Mouse (Mus musculus) limb, embryonic 12.5 days (tissue): ENCODE results near the gene Ncam1. TPM values are rescaled to one million over a fixed set of nuclear protein-coding genes. Genes with fewer than 3 reads are reported as not detected.

Experiments
- ATAC-seq: fragments of 200-750 bp; cut with Nextera tagmentation; 2 replicates; pipeline ENCODE4 v1.8.0; 2017; ENCODE audit warnings: low read depth, moderate TSS enrichment; ENCODE audit not compliant: insufficient number of reproducible peaks, insufficient read depth, low FRiP score, low TSS enrichment
- H3K27ac ChIP-seq: fragments of 300-500 bp; sonication (generic); 2 replicates; pipeline ENCODE4 v1.5.1; 2016; ENCODE audit warnings: mild to moderate bottlenecking, moderate library complexity
- H3K27me3 ChIP-seq: fragments of 300-500 bp; sonication (generic); 2 replicates; pipeline ENCODE4 v1.6.1; 2016; ENCODE audit warnings: mild to moderate bottlenecking, moderate library complexity
- H3K36me3 ChIP-seq: fragments of 300-500 bp; sonication (generic); 2 replicates; pipeline ENCODE4 v1.6.1; 2016; ENCODE audit warnings: mild to moderate bottlenecking, moderate library complexity
- H3K4me1 ChIP-seq: fragments of 300-500 bp; sonication (generic); replicated peaks from 2 replicates; pipeline ENCODE4 v1.6.1; 2016
- H3K4me2 ChIP-seq: fragments of 300-500 bp; sonication (generic); 2 replicates; pipeline ENCODE4 v1.6.1; 2016; ENCODE audit warnings: mild to moderate bottlenecking, moderate library complexity
- H3K4me3 ChIP-seq: fragments of 300-500 bp; sonication (generic); replicated peaks from 2 replicates; pipeline ENCODE4 v1.5.1; 2016; ENCODE audit warnings: mild to moderate bottlenecking
- H3K9ac ChIP-seq: fragments of 300-500 bp; sonication (generic); replicated peaks from 2 replicates; pipeline ENCODE4 v1.6.1; 2016; ENCODE audit warnings: mild to moderate bottlenecking, moderate library complexity
- H3K9me3 ChIP-seq: fragments of 300-500 bp; sonication (generic); 2 replicates; pipeline ENCODE4 v1.6.1; 2016; ENCODE audit warnings: mild to moderate bottlenecking, moderate library complexity
- WGBS: fragments of 180-500 bp; shearing (Covaris S2); methylation state at CpG from one replicate; pipeline ENCODE4 v1.1.7; 2016; 5-methylcytosine and 5-hydroxymethylcytosine counted together
- polyA plus RNA-seq: library from polyadenylated mRNA; unstranded; fragments of >200 nt; fragmentation: Nextera tagmentation; extraction: Ambion mirVana; gene quantifications from 2 replicates; pipeline ENCODE4 v1.2.1, GENCODE M21; 2016

The Ncam1 gene
- polyA plus RNA-seq, 1 experiment from 2014 or later, result 48.7 TPM

GRCm38 (mm10) chr9:49715121-49715520, 83.6 kb downstream of the Ncam1 start:
- Histone ChIP-seq H3K36me3 (no peaks in the 10 kb centered on the region), H3K27ac (no peak overlapping the region), H3K4me1 (no peaks in the 10 kb centered on the region), H3K9ac (no peak overlapping the region), H3K4me2 (no peak overlapping the region), H3K9me3 (no peaks in the 10 kb centered on the region), H3K27me3 (no peaks in the 10 kb centered on the region), H3K4me3 (no peak overlapping the region)
- no peak for ATAC-seq

DNA sequence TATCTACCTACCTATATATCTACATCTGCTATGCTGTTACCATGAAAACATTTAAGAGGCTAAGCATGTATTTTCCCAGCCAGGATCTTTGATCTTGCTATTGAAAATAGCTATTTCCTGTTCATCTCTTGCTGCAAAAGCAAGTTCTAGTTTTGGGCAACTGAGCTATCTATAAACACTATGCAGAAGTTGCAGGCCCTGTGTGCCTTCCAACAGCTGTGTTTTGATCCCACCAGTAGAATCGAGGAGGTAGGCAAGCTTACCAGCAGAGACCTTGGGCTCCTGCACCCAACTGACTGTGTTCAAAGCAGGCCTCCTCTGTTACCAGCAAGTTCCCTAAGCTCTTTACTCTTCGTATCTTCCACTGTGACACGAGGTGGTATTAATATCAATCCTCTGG, 84.6 kb downstream of the Ncam1 start:
- Histone ChIP-seq H3K27me3 (no peaks in the 10 kb centered on the region), H3K27ac (no peak overlapping the region), H3K4me3 (no peak overlapping the region), H3K9ac (no peak overlapping the region), H3K4me2 (no peak overlapping the region), H3K4me1 (no peaks in the 10 kb centered on the region), H3K9me3 (no peaks in the 10 kb centered on the region), H3K36me3 (no peaks in the 10 kb centered on the region)
- WGBS, result 74% methylated on average over 3 of the region's 3 CpGs
- no peak for ATAC-seq

DNA sequence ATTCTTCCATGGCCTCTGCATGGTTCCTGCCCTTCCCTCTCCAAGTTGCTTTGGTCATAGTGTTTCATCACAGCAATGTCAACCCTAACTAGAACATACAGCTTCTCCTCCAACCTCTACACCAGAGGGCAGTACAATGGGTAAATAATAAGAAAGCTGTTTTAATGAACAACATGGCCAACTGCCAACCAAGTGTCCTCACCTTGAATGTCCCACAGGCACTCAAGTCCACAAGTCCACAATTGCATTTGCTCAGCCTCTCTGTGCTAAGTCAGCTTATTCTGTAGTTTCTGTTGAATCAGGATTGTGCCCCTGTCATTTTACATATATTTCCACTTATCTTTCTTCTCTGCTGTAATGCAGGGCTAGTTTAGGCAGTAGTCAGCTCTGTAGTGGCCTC, 91.1 kb downstream of the Ncam1 start:
- no peak for ATAC-seq
- H3K36me3 ChIP-seq, result peaks cover 5% of the 10 kb centered on the region; the same call in 1 of the 2 replicates

GRCm38 (mm10) chr9:49704196-49704967, 94.3 kb downstream of the Ncam1 start:
- no peak overlapping the region for H3K9ac ChIP-seq
- WGBS, result 88% methylated on average over 9 of the region's 9 CpGs

More for the DNA sequence above, 91.1 kb downstream of the Ncam1 start:
- H3K27me3 ChIP-seq, result no peaks in the 10 kb centered on the region
- H3K9me3 ChIP-seq, result peaks cover 3% of the 10 kb centered on the region; the same call in 1 of the 2 replicates
- H3K4me1 ChIP-seq, result no peaks in the 10 kb centered on the region
- no peak overlapping the region for H3K4me2 ChIP-seq
- no peak overlapping the region for H3K4me3 ChIP-seq
- H3K9ac ChIP-seq, result no peak overlapping the region
- no peak overlapping the region for H3K27ac ChIP-seq

GRCm38 (mm10) chr9:49695371-49695770, 103.4 kb downstream of the Ncam1 start:
- Histone ChIP-seq H3K9me3 (no peaks in the 10 kb centered on the region), H3K4me1 (no peaks in the 10 kb centered on the region), H3K27me3 (no peaks in the 10 kb centered on the region), H3K27ac (no peak overlapping the region), H3K9ac (no peak overlapping the region), H3K36me3 (no peaks in the 10 kb centered on the region), H3K4me3 (no peak overlapping the region), H3K4me2 (no peak overlapping the region)
- 94% methylated on average over 7 of the region's 7 CpGs for WGBS
- ATAC-seq, result no peak

More at GRCm38 (mm10) chr9:49704196-49704967, 94.3 kb downstream of the Ncam1 start:
- Histone ChIP-seq H3K4me2 (no peak overlapping the region), H3K9me3 (peaks cover 3% of the 10 kb centered on the region; the same call in 1 of the 2 replicates), H3K27ac (no peak overlapping the region), H3K4me1 (no peaks in the 10 kb centered on the region), H3K27me3 (no peaks in the 10 kb centered on the region), H3K4me3 (no peak overlapping the region), H3K36me3 (peaks cover 5% of the 10 kb centered on the region; the same call in 1 of the 2 replicates)
- no peak for ATAC-seq

DNA sequence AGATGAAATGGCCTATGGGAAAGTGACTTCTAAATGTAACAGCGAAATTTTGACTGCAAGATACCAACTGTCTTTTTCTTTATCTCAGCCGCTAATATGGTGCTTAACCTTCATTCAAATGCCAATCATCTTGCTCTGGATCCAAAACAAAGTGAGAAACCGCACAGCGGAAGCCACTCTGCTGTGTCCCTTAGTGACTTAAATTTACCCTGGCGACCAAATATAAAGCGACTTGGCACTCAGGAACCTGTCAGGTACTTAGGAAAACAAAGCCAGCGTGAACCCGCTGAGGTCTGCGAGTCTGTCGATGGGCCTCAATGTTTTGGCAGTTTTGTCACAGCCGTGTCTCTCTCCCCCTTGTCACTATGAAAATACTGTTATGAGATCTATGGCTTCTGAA, 105.9 kb downstream of the Ncam1 start:
- no peak overlapping the region for H3K9ac ChIP-seq
- no peak for ATAC-seq
- no peaks in the 10 kb centered on the region for H3K36me3 ChIP-seq
- no peaks in the 10 kb centered on the region for H3K4me1 ChIP-seq
- H3K4me2 ChIP-seq, result no peak overlapping the region
- no peak overlapping the region for H3K4me3 ChIP-seq
- no peak overlapping the region for H3K27ac ChIP-seq
- WGBS, result 87% methylated on average over 11 of the region's 11 CpGs
- no peaks in the 10 kb centered on the region for H3K27me3 ChIP-seq
- no peaks in the 10 kb centered on the region for H3K9me3 ChIP-seq

DNA sequence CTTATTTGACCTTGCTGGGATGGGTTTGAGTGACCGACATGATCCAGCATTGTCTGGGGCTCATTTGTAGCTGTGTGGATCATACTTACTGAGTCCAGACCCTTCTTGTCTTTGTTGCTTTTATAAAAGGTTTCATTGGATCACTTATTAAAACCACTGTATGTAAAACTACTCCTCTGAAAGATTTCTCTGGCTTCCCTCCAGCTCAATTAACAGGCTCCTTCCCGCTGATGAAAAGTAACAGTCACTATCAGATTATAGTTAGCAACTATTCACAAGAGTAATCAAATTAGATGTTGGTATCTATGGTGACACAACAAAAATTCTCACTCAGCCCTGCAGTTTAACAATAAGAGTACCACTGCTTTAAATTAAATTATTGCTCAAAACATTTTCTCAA, 107.4 kb downstream of the Ncam1 start:
- H3K27me3 ChIP-seq, result no peaks in the 10 kb centered on the region
- H3K9ac ChIP-seq, result no peak overlapping the region
- H3K4me3 ChIP-seq, result no peak overlapping the region
- no peaks in the 10 kb centered on the region for H3K9me3 ChIP-seq
- WGBS, result 82% methylated on average over 2 of the region's 2 CpGs
- H3K4me1 ChIP-seq, result no peaks in the 10 kb centered on the region
- H3K4me2 ChIP-seq, result no peak overlapping the region
- no peak overlapping the region for H3K27ac ChIP-seq
- no peaks in the 10 kb centered on the region for H3K36me3 ChIP-seq
- ATAC-seq, result no peak

GRCm38 (mm10) chr9:49683566-49684273, 115.0 kb downstream of the Ncam1 start:
- no peak for ATAC-seq
- H3K27ac ChIP-seq, result no peak overlapping the region
- H3K9ac ChIP-seq, result no peak overlapping the region
- 81% methylated on average over 8 of the region's 8 CpGs for WGBS
- peaks cover 53% of the 10 kb centered on the region for H3K4me1 ChIP-seq
- peaks cover 3% of the 10 kb centered on the region; the same call in 1 of the 2 replicates for H3K27me3 ChIP-seq
- no peaks in the 10 kb centered on the region for H3K36me3 ChIP-seq
- H3K4me2 ChIP-seq, result no peak overlapping the region
- H3K4me3 ChIP-seq, result no peak overlapping the region
- no peaks in the 10 kb centered on the region for H3K9me3 ChIP-seq

DNA sequence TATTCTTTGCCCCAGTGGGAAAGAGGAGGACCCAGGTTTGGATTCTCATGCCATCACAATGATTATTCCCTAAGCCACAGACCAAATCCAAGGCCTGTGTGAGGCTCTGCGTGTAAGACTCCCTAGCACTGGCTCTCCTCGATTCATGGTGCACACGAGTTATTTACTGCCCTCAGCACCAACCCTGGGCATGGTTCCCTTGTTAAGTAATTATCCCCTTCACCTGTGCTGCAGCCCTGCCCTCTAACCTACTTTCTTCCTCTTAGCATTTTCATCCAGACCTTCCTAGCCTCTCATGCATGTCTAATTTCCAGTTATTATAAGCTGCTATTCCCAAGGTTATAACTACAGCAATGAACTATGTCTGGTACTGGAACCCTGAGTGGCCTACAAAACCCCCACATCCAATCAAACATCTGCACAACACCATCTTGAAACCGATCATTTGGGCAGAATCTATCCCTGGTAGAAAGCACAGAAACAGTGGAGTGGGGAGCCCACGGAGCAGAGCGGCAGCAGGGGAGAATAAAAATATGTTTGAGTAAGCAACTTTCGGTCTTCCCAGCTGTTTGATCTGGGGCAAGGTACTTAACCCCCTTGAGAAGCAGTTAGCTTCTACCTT, 116.8 kb downstream of the Ncam1 start:
- Histone ChIP-seq H3K27me3 (peaks cover 3% of the 10 kb centered on the region; the same call in 1 of the 2 replicates), H3K9ac (no peak overlapping the region), H3K4me1 (peaks cover 58% of the 10 kb centered on the region), H3K4me3 (no peak overlapping the region), H3K27ac (peak overlapping the region; percentile 35; the same call in 1 of the 2 replicates), H3K4me2 (no peak overlapping the region), H3K9me3 (no peaks in the 10 kb centered on the region), H3K36me3 (no peaks in the 10 kb centered on the region)
- 49% methylated on average over 7 of the region's 7 CpGs for WGBS
- no peak for ATAC-seq

DNA sequence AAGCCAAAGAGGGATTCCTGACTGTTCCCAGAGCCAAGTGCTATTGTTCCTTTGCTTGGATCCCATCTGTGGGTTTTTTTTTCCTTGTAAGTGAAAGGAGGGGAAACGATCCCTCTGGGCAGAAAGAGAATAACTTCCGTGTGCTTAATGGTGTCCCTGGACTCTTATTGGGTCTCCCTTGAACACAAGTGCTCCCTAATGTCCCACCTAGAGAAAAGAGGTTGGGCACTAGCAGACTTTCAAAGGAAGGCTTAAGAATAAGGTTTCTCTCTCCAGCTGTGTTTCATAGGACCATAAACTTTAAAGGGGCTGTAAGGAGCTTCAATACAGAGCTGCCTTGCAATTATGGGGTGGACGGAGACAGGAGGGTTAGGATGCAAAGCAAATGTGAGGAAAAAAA, 119.5 kb downstream of the Ncam1 start:
- peaks cover 70% of the 10 kb centered on the region for H3K4me1 ChIP-seq
- peak overlapping the region; percentile 71 for H3K27ac ChIP-seq
- 19% methylated on average over 3 of the region's 3 CpGs for WGBS
- no peak overlapping the region for H3K4me2 ChIP-seq
- no peaks in the 10 kb centered on the region for H3K36me3 ChIP-seq
- peak; percentile 53; the same call in 1 of the 2 replicates for ATAC-seq
- peaks cover 3% of the 10 kb centered on the region; the same call in 1 of the 2 replicates for H3K27me3 ChIP-seq
- H3K4me3 ChIP-seq, result no peak overlapping the region
- H3K9ac ChIP-seq, result no peak overlapping the region
- H3K9me3 ChIP-seq, result no peaks in the 10 kb centered on the region

GRCm38 (mm10) chr9:49675696-49676465, 122.8 kb downstream of the Ncam1 start:
- ATAC-seq, result no peak
- WGBS, result 65% methylated on average over 9 of the region's 9 CpGs
- Histone ChIP-seq H3K4me1 (peaks cover 65% of the 10 kb centered on the region), H3K9ac (no peak overlapping the region), H3K27me3 (no peaks in the 10 kb centered on the region), H3K4me2 (no peak overlapping the region), H3K36me3 (no peaks in the 10 kb centered on the region), H3K4me3 (no peak overlapping the region), H3K27ac (no peak overlapping the region), H3K9me3 (no peaks in the 10 kb centered on the region)
